Mouse (Mus musculus) spleen, postnatal 4 days (tissue): ENCODE data around the gene Plcb2.

ENCODE experiments used
- DNase-seq, 2 experiments: peaks; one replicate each; pipeline ENCODE4 v3.0.0; 2022; ENCODE audit warnings: low spot score in 2 of 2

The Plcb2 gene

DNA sequence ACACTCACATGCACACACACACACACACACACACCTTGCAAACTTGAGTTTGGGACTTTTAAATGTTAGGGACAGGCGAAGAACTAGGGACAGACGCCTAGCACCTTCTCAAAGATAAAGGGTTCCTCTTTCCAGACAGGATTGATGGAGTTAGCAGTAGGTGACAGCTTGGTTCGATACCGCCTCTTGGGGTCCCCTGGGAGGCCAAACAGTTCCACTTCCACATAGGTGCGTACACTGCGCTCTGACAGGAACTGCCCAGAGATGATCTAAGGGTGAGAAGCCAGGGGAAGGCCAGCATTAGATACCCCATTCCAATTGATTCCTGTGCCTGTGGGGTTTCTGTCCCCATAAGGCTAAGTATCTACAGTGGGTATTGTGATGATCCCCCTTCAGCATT lies 14.6 kb downstream of the Plcb2 start:
- no peak for DNase-seq

DNA sequence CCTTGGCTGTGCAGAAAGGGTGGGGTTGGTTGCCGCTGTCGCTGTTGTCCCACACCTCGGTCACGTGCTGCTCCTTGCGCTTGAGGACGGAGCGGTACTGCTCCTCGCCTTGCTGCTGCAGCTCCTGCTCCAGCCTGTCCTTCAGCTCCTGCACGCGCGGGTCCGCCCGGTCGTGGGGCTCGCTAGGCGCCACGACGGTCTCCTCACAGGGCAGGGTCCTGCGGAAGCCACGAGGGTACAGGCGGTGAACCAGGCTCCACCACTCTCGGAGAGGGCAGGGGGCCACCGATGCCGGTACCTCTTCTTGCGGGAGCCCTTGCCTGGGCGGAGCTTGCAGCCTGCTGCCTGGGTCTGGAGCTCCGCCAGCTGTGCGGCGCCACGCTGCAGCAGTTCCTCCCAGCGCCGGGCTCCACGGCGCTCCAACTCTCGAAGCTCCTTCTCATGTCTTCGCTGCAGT lies 17.2 kb downstream of the Plcb2 start:
- DNase-seq = no peak

DNA sequence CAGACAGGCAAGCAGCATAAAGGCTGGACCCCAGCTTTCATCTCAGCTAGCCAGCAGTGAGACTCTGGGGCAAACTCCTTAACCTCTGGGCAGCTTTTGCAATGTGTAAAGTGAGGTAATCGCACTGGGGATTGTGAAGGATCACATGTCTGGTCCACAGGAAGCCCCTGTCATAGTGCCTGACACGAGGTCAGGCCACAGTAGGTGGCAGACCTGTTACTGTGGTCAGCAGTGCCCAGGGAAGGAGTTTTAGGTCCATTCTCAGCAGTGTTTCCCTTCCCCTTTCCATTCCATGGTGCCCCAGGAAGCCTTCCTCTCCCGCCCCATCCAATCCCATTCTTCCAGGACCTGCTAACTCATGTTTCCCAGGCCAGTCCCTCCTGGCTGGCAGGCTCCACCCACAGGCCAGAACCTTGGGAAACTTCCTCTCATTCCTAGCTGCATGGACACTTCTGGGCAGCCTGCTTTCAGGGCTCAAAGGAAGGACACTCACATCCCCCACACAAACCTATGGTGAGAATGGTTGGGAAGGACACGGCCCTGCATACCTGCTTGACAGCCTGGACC lies 18.5 kb downstream of the Plcb2 start:
- no peak for DNase-seq

DNA sequence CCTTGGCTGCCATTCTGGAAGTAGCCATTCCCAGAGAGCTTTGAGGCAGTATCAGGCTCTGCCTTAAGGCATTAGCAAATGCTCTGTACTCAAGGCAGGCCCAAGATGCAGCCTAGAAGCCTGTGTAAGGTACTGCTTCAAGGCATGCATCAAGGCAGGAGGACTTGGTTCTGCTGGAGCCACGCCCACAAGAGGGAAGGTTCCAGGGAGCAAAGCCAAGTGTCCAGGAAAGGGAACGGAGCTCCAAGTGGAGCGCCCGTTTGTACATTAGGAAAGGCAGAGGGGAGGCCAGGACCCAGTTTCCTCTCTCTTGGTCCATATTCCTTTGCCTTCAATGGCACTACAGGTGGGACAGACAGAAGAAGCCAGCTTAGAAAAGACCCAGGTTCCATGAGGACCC lies 19.8 kb downstream of the Plcb2 start:
- no peak for DNase-seq

GRCm38 (mm10) chr2:118706436-118706835 lies 21.8 kb downstream of the Plcb2 start:
- no peak for DNase-seq

GRCm38 (mm10) chr2:118703913-118704730 lies 24.1 kb downstream of the Plcb2 start, which contains the start of gene Ankrd63:
Ankrd63 (minus strand) TSS chr2:118703963.
- DNase-seq = no peak

DNA sequence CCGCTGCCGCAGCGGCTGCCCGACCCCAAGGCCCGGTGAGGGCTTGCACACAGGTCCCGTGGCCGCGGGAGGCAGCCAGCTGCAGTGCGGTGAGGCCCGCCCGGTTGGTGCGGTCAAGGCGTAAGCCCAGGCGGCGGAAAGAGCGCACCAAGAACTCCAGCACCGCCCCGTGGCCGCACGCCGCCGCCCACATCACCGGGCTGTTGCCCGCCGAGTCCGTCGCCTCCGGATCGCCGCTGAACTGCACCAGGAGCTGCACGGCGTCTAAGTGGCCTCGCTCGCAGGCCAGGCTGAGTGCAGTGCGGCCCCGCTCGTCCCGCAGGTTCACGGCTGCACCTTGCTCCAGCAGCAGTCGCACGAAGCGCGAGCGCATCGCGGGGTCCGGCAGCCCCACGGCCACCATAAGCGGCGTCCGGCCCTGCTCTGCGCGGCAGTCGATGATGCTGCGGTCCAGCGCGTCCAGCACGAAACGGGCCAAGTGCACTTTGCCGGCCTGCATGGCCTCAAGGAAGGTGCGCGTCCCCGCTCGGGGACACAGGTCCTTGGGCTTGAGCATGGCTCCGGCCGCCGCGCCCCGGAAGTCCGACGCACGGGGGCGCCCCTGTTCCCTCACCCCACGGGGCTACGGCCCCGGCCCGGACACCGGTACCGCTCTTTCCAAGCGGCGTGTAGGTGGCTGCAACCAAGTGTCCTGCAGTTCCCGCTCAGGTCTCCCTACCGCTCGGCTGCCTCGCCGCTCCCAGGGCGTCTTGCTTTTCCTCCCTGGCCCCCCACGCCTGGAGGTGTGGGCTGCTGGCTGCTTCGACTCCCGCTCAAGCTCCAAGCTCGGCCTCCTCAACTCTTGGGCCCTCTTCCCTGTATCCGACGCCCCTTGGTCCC lies 25.1 kb downstream of the Plcb2 start:
- peak in 1 of 2 experiments; percentile 80 for DNase-seq

DNA sequence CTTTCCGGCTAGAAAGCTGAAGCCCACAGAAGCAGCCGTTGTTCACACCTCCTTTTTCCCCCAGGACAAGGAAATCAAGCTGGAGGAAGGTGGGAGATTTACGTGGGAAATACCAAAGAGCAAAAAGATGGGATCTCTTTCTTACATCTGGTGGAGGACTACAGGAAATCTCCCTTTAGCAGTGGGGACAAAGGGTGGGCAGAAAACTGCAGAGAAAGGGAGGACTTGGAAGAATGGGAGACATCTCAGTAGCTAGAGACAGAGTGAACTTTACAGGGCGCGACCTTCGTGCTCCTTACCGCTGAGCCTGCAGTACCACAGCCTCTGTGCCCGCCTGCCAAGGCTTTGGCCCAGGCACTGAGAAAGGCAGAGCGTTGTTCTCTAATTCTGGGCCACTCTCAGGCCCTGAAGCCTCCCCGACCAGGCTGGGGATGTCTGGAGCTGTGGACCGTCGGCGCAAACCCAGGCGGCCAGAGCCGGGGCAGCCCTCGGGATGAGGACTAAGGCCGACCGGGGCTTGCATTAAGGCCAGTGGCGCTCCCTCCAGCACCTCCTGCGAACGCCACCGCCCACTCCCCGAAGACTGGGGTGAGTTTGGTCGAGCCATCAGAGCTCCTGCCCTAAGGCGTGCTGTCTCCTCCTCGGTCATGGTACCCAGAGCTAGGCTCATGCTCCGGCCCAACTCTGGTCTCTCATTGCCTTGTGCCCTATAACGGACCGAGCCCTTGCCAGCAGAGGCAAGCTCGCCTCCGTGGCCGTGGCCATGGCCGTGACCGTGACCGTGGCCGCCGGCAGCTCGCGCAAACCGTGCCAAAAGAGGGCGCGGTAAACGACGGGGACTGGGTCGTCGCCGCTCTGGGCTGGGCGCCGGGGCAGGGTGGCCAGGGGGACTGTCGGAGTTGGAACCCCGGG lies 26.0 kb downstream of the Plcb2 start:
- DNase-seq = no peak

- no peak for DNase-seq
Measured at GRCm38 (mm10) chr2:118701161-118701560, 27.1 kb downstream of the Plcb2 start.

DNA sequence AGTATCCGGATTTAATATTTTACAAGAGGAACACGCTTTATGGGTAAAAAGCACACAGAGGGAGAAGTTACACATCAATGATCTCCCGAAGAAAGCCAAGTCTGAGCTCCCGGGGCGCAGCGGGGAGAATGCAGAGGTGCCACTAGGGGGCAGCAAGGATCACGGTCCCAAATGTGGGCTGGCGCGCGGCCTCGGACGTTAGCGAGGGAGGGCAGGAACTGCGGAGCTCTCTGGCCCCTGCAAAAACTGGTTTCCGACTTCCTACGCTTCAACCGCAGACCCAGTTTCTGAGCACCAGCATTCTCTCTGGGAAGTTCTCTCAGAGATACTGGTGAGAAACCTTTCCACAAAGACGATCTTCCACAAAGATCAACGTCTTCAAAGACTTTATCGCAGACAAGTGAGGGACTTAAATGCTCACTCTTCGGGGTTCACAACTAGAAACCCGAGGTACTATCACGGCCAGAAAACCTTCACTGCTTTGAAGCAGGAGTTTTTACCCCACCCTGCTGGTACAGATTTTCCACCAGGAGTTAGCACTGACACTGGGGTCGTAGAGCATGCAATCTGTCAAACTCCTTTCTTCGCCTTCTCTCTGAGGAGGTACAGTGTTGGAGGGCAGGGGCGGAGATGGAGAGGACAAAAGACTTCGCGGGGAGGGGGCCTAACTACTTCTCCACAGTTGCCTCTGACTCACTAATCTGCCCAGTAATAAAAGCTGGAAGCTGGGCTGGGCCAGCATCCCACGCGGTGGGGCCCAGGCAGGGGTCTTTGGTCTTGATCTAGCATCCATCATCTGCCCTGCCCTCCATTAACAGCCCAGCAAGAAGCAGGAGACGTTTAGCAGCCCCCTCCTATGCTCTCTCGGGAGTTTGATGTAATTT lies 27.8 kb downstream of the Plcb2 start:
- peak; percentile 83 to 95 for DNase-seq

- no peak for DNase-seq
Measured at GRCm38 (mm10) chr2:118697955-118698354, 30.3 kb downstream of the Plcb2 start.

- DNase-seq = no peak
Measured at GRCm38 (mm10) chr2:118697311-118697877, 30.8 kb downstream of the Plcb2 start.

DNA sequence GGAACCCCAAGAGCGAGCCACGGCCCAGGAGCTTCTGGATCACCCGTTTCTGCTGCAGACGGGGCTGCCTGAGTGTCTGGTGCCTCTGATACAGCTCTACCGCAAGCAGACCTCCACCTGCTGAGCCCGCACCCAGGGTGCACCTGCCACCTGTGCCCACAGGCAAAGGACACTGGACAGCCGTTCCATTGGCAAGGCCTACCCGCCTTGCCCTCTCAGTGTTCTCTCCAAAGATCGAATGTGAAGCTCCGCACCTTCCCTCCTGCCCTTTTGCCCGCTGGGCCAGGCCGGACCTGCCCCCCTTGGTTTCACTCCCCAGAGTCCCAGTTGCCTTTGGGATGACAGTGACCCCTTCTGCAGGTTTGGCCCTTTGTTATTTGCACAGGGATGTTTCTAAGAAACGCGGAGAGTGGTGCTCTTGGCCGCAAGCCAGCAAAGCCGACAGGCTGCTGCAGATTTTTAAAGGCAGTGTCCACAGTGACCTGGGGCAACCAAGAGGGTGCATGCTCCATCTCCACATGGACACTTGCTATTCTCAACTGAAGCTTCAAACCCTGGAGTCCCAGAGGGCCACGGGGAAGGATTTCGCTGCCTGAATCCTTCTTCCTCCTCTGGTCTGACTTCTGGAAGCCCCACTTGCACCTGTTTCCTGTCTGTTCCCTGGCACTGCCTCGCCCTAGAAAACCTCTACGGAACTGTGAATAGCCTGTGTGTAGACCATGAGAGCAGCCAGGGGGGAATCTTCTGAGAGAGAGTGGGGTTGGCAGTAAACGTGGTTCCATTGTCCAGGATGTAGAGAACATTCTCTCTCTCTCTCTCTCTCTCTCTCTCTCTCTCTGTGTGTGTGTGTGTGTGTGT lies 31.6 kb downstream of the Plcb2 start:
- no peak for DNase-seq

DNA sequence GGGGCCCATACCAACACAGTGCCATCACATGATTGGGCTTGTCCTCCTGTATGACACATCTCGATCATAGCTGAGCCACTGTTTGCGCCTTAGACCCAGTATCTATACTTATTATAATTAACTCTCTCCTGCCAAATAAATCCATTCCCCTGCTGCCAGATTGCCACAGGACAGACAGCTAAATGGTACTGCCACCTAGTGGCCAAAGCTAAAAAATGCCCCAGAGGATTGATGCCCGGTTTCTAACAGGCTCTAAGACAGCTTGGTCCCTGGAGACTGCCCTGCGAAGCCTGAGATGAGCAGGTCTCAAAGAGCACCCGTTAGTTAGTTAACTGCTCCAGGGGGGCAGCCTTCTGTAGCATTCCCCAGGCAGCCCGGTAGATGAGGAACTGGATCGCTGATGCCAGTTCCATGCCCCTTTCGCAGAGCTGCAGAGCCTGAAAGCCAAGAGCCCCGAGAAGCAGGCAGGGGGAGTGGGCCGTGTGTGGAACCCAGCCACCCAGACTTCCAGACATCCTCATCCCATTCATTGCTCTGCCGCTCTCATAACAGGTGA lies 32.5 kb downstream of the Plcb2 start:
- DNase-seq = peak in 1 of 2 experiments; percentile 66

DNA sequence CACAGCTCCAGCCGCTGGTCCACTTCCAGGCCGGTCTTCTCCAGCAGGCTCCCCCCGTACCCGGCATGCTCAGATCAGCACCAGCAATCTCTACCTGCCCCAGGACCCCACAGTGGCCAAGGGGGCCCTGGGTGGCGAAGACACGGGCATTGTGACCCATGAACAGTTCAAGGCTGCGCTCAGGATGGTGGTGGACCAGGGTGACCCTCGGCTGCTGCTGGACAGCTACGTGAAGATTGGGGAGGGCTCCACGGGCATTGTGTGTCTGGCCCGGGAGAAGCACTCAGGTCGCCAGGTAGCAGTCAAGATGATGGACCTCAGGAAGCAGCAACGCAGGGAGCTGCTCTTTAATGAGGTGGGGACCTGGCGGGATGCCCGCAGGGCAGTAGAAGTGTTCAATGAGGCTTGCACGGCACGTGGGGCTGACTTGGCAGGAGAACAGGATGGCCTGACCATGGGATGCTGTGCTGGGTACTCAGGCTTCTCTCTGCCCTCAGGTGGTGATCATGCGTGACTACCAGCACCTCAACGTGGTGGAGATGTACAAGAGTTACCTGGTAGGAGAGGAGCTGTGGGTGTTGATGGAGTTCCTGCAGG lies 34.8 kb downstream of the Plcb2 start:
- DNase-seq = no peak

GRCm38 (mm10) chr2:118689875-118690274 lies 38.4 kb downstream of the Plcb2 start:
- DNase-seq = no peak

- DNase-seq = no peak
Measured at GRCm38 (mm10) chr2:118687791-118688190, 40.4 kb downstream of the Plcb2 start.

- no peak for DNase-seq
Measured at GRCm38 (mm10) chr2:118686693-118687092, 41.5 kb downstream of the Plcb2 start.
